Mouse (Mus musculus) yolk sac, embryonic 10.5 days (tissue): ENCODE results near the gene Asic2.

Experiments used
- DNase-seq: peaks from one replicate; pipeline ENCODE4 v3.0.0-alpha.2; 2017; ENCODE audit warnings: low spot score

Gene Asic2

DNA sequence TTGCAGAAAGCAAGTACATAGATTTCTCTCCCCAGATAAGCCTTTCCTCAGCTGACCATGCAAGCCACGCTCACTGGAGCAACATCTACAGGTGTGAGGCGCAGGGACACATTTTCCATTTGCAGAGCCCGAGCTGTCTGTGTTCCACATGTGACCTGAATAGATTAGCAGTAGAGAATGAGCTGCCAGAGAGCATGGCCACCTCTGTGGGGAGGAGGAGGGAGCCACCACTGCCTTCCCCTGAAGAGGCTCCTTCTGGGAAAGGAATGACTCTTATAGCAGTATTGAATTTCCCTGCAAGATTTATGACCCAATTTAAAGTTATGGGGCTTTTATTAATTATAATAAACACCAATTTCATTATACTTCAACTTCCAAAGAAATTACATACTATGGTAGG lies 230.5 kb downstream of the Asic2 start:
- DNase-seq = no peak

DNA sequence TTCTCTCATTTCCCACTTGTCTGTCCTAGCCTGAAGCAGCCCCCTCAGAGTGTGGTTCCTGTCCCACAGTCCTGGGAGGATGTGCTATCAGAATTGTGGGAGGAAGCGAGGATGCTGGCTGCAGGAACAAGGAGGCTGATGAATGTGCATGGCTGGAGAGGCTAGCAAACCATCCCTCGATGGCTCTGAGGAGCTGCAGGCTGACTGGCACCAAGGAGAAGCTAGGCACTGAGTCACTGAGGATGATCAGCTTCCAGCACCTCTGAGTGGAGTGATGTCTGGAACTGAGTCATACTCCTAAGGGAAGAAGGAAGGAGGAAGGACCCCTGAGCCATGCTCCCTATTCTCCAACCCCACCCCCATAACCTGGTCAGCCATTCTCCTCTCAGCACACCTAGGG lies 246.2 kb downstream of the Asic2 start:
- DNase-seq = no peak

DNA sequence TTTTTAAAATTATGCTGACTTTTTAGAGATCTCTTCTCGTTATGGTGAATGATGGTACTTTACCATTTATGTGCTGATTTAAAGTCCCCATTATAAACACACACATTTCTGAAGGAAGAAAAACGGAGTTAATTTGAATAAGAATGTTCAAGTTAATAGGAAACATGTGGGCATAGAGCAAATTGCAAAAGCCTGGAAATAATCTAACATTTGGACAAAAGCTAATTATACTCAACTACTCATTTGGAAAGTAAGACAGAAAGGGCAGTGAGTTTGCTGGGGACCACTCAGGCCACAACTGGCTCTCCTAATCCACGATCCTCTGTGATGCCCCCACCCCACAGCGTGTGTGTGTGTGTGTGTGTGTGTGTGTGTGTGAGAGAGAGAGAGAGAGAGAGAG lies 253.5 kb downstream of the Asic2 start:
- no peak for DNase-seq

DNA sequence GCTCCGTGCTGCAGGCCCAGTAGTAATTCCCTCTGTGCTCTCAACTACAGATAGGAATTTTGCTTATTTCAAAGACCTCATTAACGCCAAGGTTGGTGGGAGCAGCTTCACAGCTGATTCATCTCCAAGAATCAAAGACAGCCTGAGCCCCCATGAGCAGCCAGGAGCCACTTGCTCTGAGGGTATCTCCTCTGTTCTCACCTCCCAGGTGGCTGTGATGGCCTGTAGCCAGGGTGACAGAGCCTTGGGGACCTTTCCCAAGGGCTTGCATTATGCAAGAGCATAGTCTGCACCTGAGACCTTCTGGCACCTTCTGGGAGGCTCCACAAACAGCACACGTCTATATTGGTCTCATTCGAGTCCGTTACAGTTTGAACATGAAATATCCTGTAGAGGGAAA lies 261.3 kb downstream of the Asic2 start:
- DNase-seq = no peak

DNA sequence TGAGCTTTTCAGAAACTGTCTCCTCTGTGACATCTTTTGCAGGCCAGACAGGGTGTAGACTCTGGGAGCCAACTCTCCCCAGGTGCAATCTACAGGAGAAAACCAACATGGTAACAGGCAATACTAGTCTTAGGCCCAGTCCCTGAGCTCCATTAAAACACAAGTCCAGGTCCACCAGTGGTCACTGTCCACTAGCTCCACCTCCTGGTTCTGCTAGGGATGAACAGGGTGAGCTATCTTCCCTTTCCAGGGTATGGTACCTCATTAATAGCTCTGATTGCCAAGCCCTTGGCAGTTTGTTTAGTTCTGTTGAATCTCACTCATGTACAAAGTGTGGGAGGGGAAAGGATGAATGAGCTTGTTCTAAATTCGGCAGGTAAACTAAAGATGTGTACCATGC lies 270.2 kb downstream of the Asic2 start:
- DNase-seq = no peak

DNA sequence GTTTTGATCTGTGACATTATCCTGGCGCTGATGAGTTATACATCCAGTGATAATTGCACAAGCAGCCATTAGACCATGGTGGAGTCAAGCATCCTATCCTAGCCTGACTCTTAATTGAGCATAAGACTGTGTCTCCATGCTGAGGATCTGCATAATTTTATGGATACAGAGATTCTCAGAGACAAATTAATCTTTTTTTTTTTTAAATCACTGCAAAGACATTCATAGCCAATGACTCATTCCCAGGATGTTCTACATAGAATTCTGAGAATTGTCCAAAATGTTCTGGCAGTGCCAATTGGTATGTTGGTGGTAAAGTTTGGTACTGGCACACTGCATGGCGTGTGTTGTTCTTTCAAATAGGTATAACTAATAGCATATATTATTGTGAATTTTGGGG lies 272.8 kb downstream of the Asic2 start:
- no peak for DNase-seq

DNA sequence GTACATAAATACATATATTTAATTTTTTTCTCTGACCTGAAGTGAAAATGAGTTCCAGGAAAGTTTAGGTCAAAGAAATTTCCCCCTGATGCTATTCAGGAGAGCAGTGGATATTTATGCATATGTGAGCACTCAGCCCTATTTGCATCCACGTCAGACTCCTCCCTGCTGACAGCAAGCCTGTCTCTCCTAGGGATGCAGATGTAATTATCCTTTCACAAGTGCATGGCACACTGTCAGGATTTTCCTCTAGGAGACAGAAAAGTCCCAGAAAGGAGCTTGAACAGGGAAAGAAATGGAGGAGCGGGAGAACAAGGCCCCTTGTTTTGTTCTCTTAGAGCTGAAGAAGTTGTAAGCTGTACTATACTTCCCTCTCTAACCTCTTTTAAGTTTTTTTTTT lies 287.7 kb downstream of the Asic2 start:
- DNase-seq = no peak

DNA sequence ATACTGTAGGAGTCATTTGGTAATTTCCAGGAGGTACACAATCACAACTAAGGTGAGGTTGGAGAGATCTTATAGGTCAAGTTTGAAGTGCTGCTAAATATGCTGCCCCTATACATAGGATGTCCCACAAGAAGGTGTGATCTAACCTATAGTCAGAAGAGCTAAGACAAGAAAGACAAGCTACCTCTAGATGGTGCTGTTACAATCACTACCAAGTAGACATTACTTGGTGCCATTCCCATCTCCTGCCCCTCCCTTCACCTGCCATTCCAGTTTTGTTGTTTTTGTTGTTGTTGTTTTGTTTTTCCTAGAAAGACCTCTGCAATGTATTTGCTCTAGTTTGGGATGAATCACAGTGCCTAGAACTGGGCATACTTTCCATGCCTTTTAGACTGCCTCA lies 296.5 kb downstream of the Asic2 start:
- no peak for DNase-seq

DNA sequence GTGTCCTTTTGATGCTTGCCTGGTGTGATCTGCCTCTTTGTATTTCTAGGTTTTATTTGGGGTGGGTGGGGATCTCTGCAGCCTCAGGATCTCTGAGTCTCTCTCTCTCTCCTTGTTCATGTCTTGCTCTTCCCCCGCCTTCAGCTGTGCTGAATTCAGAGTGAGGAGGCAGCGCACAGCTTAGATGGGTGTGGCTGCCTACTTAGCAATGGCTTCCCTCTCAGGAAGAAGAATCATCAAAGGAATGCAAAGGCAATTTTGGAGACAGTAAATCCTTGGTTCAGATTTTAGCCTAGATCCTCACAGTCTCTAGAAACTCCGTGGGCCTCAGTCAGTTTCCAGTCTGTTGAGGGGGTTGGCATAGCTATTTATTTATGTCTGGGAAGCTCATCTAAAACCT lies 297.8 kb downstream of the Asic2 start:
- no peak for DNase-seq

DNA sequence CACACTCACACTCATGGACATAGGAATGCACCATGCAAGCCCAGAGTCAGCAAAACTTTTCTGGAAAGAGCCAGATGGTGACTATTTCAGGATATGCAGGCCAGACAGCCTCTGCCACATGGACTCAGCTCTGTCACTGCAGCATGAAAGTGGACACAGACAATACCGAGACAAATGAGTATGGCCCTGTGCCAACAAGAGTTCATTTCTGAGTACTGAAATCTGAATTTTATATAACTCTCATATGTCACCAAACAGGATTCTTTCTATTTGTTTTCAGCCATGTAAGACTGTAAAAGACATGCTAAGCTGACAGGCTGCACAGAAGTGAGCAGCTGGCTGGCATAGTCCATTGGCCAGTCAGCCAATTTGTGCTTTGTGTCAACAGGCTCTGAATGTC lies 309.4 kb downstream of the Asic2 start:
- no peak for DNase-seq

DNA sequence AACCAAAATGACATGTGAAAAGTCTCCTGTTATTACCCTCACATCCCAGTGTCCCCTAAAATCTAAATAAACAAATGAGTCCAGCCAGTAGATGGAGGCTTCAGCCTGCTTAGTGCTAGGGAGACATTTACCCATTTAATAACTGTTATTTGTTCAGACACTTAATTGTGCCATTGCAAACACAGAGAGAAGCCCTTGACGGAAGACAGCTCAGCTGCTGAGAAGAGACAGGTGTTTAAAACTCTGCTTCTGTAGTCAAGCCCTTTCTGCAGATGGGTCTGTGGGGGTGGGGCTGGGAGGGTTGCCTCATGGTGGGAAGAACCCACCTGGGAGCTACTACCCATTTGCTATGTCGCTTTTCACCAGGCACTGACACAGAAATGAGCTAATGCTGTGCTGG lies 311.1 kb downstream of the Asic2 start:
- no peak for DNase-seq

DNA sequence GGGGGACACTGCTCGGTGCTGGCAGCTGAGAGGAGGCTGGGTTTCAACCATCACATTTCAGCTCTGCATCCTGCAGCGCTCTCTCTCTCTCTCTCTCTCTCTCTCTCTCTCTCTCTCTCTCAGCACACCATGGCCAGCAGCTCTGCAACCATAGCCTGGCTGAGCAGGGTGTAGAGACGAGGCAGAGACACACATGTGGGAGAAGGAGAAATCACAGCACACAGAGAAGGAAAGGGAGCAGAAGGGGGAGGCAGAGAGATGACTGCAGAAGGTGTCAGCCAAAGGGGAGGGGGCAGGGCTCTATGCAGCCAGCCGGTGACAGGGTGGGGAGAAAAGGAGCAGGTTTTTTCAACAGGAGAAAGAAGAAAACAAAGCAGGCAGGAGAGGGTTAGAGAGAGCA lies 320.4 kb downstream of the Asic2 start:
- DNase-seq = no peak

DNA sequence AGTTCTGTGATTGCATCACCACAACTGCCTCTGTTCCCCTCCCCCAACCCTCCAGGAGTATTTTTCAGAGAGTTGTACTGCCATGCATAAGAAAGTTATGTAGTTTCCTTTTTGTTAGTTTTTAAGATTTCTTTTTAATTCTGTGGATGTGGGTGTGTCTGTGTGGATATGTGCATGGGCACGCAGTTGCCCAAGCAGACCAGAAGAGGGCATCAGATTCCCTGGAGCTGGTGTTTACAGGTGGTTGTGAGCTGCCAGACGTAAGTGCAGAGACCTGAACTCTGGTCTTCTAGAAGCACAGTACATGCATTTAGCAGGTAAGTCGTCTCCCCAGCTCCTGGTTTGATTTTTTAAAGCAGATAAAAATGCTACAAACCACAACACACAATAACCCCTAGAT lies 322.7 kb downstream of the Asic2 start:
- no peak for DNase-seq

DNA sequence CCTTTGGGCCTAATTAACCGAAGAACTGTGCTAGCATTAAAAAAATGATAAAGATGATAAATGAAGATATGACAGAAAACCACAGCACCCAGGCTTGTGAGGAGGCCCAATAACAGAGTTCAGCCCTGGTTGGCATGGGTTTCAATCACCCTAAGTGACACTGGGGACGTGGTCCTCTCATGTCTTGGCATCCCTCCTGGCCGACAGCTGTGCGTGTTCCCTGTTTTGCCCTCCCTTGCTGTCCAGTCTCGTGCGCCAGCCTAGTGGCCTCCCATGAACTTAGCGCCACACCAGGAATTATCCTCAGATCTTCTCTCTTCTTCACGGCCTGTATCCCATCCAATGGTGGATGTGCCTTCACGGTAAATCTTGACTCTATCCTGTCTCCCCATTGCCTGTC lies 331.9 kb downstream of the Asic2 start:
- DNase-seq = no peak

DNA sequence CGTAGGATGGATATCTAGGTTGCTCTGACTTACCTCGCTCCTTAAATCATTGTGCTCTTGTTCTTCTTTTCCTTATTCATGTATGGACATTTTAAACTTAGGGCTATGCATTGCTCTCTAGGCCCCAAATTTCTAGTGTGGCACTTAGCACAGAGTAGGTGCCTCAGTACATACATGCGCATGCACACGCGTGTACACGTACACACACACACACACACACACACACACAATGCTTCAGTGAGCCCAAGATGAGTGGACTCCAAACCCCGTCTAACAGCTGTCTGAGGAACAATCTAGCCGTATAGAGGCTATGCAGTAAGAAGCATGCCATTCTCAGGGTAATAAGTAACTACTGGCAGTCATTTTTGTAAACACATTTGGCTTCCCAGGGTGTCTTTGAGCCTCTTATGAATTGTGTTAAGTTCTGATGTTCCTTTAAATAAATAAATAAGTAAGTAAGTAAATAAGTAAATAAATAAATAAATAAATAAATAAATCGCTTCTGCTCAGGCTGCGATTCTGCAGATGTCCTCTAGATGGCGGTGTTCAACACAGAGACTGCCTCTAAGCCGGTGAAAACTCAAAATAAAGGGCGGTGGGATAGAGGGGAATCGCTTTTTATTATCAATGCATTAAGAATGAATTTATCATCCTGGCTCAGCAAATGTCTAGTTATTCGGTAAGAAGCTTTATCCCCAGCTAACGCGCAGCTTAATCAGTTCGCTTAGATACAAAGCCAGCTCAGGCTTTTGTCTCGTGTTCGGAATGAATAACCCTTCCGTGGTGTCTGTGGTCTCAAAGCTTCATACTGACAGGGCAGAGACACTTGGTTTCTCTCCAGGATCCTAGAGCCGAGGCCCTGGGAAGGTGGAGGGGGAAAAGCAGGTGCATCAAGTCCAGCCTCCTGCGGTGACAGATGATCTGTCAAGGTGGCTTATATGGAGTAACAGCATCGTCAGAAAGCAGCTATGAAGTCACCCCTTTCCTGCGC lies 333.6 kb downstream of the Asic2 start:
- peak; percentile 26 for DNase-seq

DNA sequence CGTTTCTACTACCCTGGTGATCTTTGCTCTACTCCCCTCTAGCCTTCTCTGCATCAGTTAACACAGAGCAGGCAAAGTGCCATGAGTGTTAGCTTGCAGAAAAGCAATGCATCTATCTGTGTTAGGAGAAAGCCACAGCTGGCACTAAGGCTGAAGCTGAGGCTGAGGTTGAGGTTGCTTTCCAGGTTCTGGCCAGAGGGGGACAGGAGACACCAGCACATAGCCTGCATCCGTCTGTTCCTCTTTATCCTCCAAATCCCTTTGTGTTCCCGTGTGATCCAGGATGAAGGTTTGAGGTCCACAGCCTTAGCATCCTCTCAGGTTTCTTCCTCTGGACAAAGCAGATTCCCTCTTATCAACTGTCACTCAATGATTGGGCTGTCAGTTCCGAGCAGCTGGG lies 343.1 kb downstream of the Asic2 start:
- no peak for DNase-seq

DNA sequence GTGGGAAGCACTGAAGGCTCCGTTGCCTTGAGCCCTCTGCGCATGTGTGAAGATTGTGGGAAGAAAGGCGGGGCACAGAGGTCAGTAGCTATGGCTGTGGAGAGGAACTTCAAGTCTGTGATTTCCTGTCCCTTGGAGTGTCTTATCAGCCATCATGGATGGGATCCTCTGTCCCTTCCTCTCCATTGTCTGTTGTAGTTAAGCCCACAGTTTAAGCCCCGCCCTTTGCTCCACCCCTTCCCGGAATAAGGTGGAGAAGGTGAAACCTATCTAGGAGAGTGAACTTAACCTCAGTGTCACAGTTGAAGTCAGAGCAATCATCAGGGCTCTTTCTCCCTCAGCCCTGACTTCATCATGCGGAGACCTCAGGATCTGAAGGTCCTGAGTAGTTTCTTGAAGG lies 347.7 kb downstream of the Asic2 start:
- no peak for DNase-seq

DNA sequence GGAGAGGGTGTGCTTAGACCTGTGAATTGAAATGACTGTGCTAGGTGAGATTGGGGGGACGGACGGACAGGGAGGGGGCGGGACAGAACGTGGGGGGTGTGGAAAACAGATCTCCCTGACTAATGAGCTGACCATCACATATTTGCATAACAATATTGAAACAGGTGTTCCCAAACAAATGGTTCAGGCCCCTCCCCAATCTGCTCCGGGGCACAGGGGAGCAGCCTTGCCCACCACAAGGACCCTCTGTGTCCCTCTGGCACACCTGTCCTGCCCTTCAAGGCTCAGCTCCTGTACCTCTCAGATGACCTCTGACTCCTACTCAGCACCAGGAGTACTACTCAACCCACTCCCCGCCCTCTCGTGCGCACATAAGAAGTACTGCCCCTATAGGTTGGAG lies 351.8 kb downstream of the Asic2 start:
- no peak for DNase-seq

DNA sequence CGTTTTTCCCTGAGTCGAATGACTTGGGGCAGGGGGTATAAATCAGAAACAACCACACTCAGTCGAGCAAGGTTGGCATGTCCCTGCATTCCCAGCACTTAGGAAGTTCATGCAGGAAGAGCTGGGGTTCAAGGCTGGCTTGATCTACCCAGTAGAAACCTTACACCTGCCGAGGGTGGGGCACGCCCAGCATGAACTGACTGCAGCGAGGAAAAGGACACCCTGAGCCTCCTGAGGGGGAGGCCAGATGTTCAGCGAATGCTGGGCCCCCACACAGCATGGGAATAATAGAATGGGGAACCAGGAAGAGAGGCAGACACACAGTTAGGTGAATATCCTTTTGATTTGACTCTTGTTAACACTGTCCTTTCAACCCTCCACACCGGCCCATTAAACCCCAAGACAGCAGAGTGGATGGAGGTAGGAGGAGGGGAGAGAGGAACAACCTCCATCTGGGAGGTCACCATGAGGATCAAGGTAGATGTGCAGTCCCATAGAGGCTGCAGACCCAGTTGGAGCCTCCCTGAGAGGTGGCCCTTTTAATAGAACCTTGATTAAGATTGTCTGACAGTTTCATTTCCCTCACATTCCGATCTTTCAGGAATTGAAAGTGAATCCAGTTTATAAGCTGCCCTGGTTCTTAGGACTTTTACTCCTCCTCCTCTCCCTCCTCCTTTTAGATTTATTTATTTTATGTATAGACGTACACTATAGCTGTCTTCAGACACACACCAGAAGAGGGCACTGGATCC lies 354.2 kb downstream of the Asic2 start:
- no peak for DNase-seq

DNA sequence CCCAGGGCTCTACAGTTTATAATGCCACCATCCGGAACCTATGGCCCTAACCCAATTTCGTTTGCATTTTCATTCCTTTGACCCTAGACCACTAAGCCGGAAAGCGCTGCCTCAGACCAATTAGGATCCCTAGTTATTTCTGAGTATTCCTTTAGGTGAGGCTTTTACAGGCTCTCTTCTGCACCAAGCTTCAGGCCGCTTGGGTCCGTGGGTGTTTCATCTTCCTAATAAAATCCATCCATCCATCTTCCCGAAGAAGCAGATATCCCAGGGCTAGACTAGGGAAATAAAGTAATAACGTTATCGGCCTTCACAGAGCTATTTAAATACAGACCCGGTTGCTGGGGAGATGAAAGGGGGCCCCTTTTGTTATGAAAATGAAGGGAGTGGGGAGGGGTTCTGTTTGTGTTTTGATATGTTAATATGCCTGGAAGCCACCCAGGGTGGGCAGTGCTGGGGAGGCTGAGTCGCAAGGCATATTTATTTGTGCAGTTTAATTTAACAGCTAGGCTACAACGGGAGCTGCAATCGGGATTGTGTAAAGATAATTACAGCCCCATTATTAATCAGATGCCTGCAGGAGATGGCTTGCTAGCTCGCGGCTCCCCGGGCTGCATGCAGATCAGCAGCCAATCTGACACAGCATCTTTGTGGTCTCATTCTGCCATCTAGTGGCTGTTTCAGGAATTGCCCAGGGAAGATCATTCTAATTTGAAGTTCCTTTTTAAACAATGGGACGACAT lies 355.3 kb downstream of the Asic2 start:
- peak; percentile 65 for DNase-seq

DNA sequence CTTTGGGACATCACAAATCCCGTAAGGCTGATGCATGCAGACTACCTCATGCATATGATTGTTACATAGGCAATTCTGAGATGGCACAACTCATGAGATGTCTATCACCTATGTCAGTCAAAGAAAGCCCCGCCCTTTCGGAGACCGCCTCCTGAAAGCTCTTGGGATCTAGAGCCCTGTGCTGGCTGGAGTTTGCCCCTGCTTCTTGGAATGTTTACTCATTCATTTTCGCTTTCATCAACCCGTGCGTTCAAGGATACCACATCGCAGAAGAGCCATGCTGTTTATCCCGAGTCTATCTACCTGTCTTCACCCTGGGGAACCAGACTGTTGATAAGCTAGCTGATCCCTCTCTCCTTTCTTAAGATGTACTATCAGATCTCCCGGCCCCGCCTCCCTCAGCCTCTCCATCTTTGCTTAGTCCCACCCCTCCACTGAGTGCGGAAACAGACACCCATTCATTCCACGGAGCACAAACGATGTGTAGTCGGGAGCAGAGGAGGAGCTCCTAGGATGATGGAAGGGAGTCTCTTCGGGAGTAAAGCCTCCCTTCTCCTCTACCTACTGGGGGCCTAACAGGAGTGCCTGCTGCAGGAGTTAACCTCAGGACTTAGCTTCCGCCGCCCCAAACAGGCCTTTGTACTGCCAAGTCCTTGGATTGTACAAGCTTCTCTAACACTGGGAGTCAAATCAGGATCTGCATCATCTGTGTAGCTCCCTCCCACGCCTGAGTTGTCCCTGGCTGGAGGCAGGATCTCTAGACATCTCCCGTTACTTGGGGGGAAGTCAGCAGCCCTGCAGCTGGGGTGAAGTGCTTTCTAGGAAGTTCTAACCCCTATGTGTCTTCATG lies 356.1 kb downstream of the Asic2 start:
- peak; percentile 30 for DNase-seq

DNA sequence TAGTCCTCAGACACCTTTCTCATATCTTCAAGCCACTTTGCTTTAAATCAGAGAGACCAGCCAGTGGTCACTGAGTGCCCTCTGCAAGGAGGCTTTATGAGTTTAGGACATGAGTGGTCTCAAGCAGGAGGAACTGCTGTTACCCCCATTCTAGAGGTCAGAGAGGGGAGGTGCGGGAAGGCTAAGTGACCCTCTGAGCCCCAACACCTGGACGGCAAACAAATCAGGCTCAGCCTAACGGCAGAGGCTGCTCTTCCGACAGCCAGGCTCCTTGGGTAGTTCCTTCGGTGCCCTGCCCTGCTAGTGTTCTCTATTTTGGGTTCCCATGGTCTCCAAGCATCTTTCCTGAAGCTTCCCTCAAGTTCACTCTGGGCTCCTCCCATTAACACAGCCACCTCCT lies 357.8 kb downstream of the Asic2 start:
- no peak for DNase-seq
